Mouse (Mus musculus): ENCODE results near the gene Map3k1. TPM values are rescaled to one million over a fixed set of nuclear protein-coding genes. Genes with fewer than 3 reads are reported as not detected.

The Map3k1 gene
- polyA plus RNA-seq, 1 experiment from 2014 or later, result 17.9 TPM

GRCm38 (mm10) chr13:111802900-111803299 is 5.9 kb downstream of the Map3k1 start:
- WGBS, result 86% methylated on average over 11 of the region's 11 CpGs
- H3K4me3 ChIP-seq (ENCODE audit: low read depth, low read length), result no peak overlapping the region
- H3K9me3 ChIP-seq (replicated peaks; ENCODE audit: control insufficient read depth, low read length), result no peaks in the 10 kb centered on the region
- no peaks in the 10 kb centered on the region for H3K36me3 ChIP-seq (replicated peaks; ENCODE audit: control insufficient read depth, insufficient read depth, low read depth, low read length)
- H3K27ac ChIP-seq (replicated peaks; ENCODE audit: low read depth, low read length), result no peak overlapping the region
- H3K27me3 ChIP-seq (ENCODE audit: control insufficient read depth, insufficient read depth, low read length), result no peaks in the 10 kb centered on the region
- DNase-seq (ENCODE audit: low spot score) (no peak), ATAC-seq (replicated peaks; ENCODE audit: insufficient number of reproducible peaks, low FRiP score, low TSS enrichment, low read depth) (no peak)
- no peak overlapping the region for H3K4me2 ChIP-seq (ENCODE audit: low read depth, low read length)
- H3K4me1 ChIP-seq (ENCODE audit: control insufficient read depth, insufficient read depth, low read length), result peaks cover 11% of the 10 kb centered on the region
- no peak overlapping the region for H3K9ac ChIP-seq (replicated peaks; ENCODE audit: low read length)

GRCm38 (mm10) chr13:111802271-111802665 is 6.5 kb downstream of the Map3k1 start:
- 51% methylated on average over 2 of the region's 2 CpGs for WGBS
- H3K4me3 ChIP-seq (ENCODE audit: low read depth, low read length), result no peak overlapping the region
- H3K4me2 ChIP-seq (ENCODE audit: low read depth, low read length), result no peak overlapping the region

GRCm38 (mm10) chr13:111801662-111802270 is 7.0 kb downstream of the Map3k1 start:
- Histone ChIP-seq H3K4me2 (ENCODE audit: low read depth, low read length) (no peak overlapping the region), H3K4me1 (ENCODE audit: control insufficient read depth, insufficient read depth, low read length) (peaks cover 17% of the 10 kb centered on the region), H3K27me3 (ENCODE audit: control insufficient read depth, insufficient read depth, low read length) (no peaks in the 10 kb centered on the region), H3K9me3 (replicated peaks; ENCODE audit: control insufficient read depth, low read length) (no peaks in the 10 kb centered on the region), H3K9ac (replicated peaks; ENCODE audit: low read length) (no peak overlapping the region), H3K36me3 (replicated peaks; ENCODE audit: control insufficient read depth, insufficient read depth, low read depth, low read length) (no peaks in the 10 kb centered on the region), H3K4me3 (ENCODE audit: low read depth, low read length) (no peak overlapping the region), H3K27ac (replicated peaks; ENCODE audit: low read depth, low read length) (no peak overlapping the region)
- DNase-seq (ENCODE audit: low spot score), result no peak
- ATAC-seq (replicated peaks; ENCODE audit: insufficient number of reproducible peaks, low FRiP score, low TSS enrichment, low read depth), result no peak
- WGBS, result 65% methylated on average over 10 of the region's 10 CpGs

More at GRCm38 (mm10) chr13:111802271-111802665, 6.5 kb downstream of the Map3k1 start:
- H3K9ac ChIP-seq (replicated peaks; ENCODE audit: low read length), result no peak overlapping the region
- DNase-seq (ENCODE audit: low spot score) (no peak), ATAC-seq (replicated peaks; ENCODE audit: insufficient number of reproducible peaks, low FRiP score, low TSS enrichment, low read depth) (no peak)
- no peaks in the 10 kb centered on the region for H3K36me3 ChIP-seq (replicated peaks; ENCODE audit: control insufficient read depth, insufficient read depth, low read depth, low read length)
- H3K4me1 ChIP-seq (ENCODE audit: control insufficient read depth, insufficient read depth, low read length), result peaks cover 14% of the 10 kb centered on the region
- H3K27me3 ChIP-seq (ENCODE audit: control insufficient read depth, insufficient read depth, low read length), result no peaks in the 10 kb centered on the region
- H3K9me3 ChIP-seq (replicated peaks; ENCODE audit: control insufficient read depth, low read length), result no peaks in the 10 kb centered on the region
- H3K27ac ChIP-seq (replicated peaks; ENCODE audit: low read depth, low read length), result no peak overlapping the region

GRCm38 (mm10) chr13:111800866-111801265 is 7.9 kb downstream of the Map3k1 start:
- Histone ChIP-seq H3K9me3 (replicated peaks; ENCODE audit: control insufficient read depth, low read length) (no peaks in the 10 kb centered on the region), H3K9ac (replicated peaks; ENCODE audit: low read length) (no peak overlapping the region), H3K27ac (replicated peaks; ENCODE audit: low read depth, low read length) (no peak overlapping the region), H3K4me3 (ENCODE audit: low read depth, low read length) (no peak overlapping the region), H3K4me1 (ENCODE audit: control insufficient read depth, insufficient read depth, low read length) (peaks cover 17% of the 10 kb centered on the region), H3K4me2 (ENCODE audit: low read depth, low read length) (no peak overlapping the region), H3K27me3 (ENCODE audit: control insufficient read depth, insufficient read depth, low read length) (no peaks in the 10 kb centered on the region), H3K36me3 (replicated peaks; ENCODE audit: control insufficient read depth, insufficient read depth, low read depth, low read length) (no peaks in the 10 kb centered on the region)
- DNase-seq (ENCODE audit: low spot score) (peak; percentile 62), ATAC-seq (replicated peaks; ENCODE audit: insufficient number of reproducible peaks, low FRiP score, low TSS enrichment, low read depth) (no peak)
- WGBS, result 43% methylated on average over 4 of the region's 4 CpGs

GRCm38 (mm10) chr13:111798044-111798443 is 10.7 kb downstream of the Map3k1 start:
- Histone ChIP-seq H3K36me3 (replicated peaks; ENCODE audit: control insufficient read depth, insufficient read depth, low read depth, low read length) (no peaks in the 10 kb centered on the region), H3K4me3 (ENCODE audit: low read depth, low read length) (no peak overlapping the region), H3K9me3 (replicated peaks; ENCODE audit: control insufficient read depth, low read length) (no peaks in the 10 kb centered on the region), H3K9ac (replicated peaks; ENCODE audit: low read length) (0 out of 2 replicates have a peak overlapping the region, but pooled peaks have one; percentile 25), H3K4me1 (ENCODE audit: control insufficient read depth, insufficient read depth, low read length) (peaks cover 22% of the 10 kb centered on the region), H3K27me3 (ENCODE audit: control insufficient read depth, insufficient read depth, low read length) (no peaks in the 10 kb centered on the region), H3K27ac (replicated peaks; ENCODE audit: low read depth, low read length) (no peak overlapping the region), H3K4me2 (ENCODE audit: low read depth, low read length) (no peak overlapping the region)
- no peak for ATAC-seq (replicated peaks; ENCODE audit: insufficient number of reproducible peaks, low FRiP score, low TSS enrichment, low read depth)
- WGBS, result 69% methylated on average over 12 of the region's 12 CpGs
- DNase-seq (ENCODE audit: low spot score), result no peak

GRCm38 (mm10) chr13:111797021-111797420 is 11.8 kb downstream of the Map3k1 start:
- ATAC-seq (replicated peaks; ENCODE audit: insufficient number of reproducible peaks, low FRiP score, low TSS enrichment, low read depth), result peak; percentile 78
- Histone ChIP-seq H3K36me3 (replicated peaks; ENCODE audit: control insufficient read depth, insufficient read depth, low read depth, low read length) (no peaks in the 10 kb centered on the region), H3K9me3 (replicated peaks; ENCODE audit: control insufficient read depth, low read length) (no peaks in the 10 kb centered on the region), H3K4me3 (ENCODE audit: low read depth, low read length) (no peak overlapping the region), H3K27ac (replicated peaks; ENCODE audit: low read depth, low read length) (no peak overlapping the region), H3K4me1 (ENCODE audit: control insufficient read depth, insufficient read depth, low read length) (peaks cover 22% of the 10 kb centered on the region), H3K4me2 (ENCODE audit: low read depth, low read length) (peak overlapping the region; percentile 10; the same call in 1 of the 2 replicates), H3K27me3 (ENCODE audit: control insufficient read depth, insufficient read depth, low read length) (no peaks in the 10 kb centered on the region), H3K9ac (replicated peaks; ENCODE audit: low read length) (no peak overlapping the region)
- 8% methylated on average over 8 of the region's 8 CpGs for WGBS
- peak; percentile 77 for DNase-seq (ENCODE audit: low spot score)

- Histone ChIP-seq H3K27ac (replicated peaks; ENCODE audit: low read depth, low read length) (no peak overlapping the region), H3K27me3 (ENCODE audit: control insufficient read depth, insufficient read depth, low read length) (no peaks in the 10 kb centered on the region), H3K9ac (replicated peaks; ENCODE audit: low read length) (no peak overlapping the region), H3K9me3 (replicated peaks; ENCODE audit: control insufficient read depth, low read length) (no peaks in the 10 kb centered on the region), H3K36me3 (replicated peaks; ENCODE audit: control insufficient read depth, insufficient read depth, low read depth, low read length) (no peaks in the 10 kb centered on the region), H3K4me3 (ENCODE audit: low read depth, low read length) (no peak overlapping the region), H3K4me1 (ENCODE audit: control insufficient read depth, insufficient read depth, low read length) (peaks cover 18% of the 10 kb centered on the region), H3K4me2 (ENCODE audit: low read depth, low read length) (no peak overlapping the region)
- ATAC-seq (replicated peaks; ENCODE audit: insufficient number of reproducible peaks, low FRiP score, low TSS enrichment, low read depth) (no peak), DNase-seq (ENCODE audit: low spot score) (no peak)
- WGBS, result 62% methylated on average over 11 of the region's 11 CpGs
Observed at GRCm38 (mm10) chr13:111796191-111796920, 12.4 kb downstream of the Map3k1 start.

GRCm38 (mm10) chr13:111792975-111793287 is 15.9 kb downstream of the Map3k1 start:
- Histone ChIP-seq H3K4me2 (ENCODE audit: low read depth, low read length) (no peak overlapping the region), H3K9ac (replicated peaks; ENCODE audit: low read length) (no peak overlapping the region), H3K9me3 (replicated peaks; ENCODE audit: control insufficient read depth, low read length) (no peaks in the 10 kb centered on the region), H3K27me3 (ENCODE audit: control insufficient read depth, insufficient read depth, low read length) (no peaks in the 10 kb centered on the region), H3K4me1 (ENCODE audit: control insufficient read depth, insufficient read depth, low read length) (peaks cover 20% of the 10 kb centered on the region), H3K36me3 (replicated peaks; ENCODE audit: control insufficient read depth, insufficient read depth, low read depth, low read length) (no peaks in the 10 kb centered on the region), H3K4me3 (ENCODE audit: low read depth, low read length) (no peak overlapping the region), H3K27ac (replicated peaks; ENCODE audit: low read depth, low read length) (no peak overlapping the region)
- ATAC-seq (replicated peaks; ENCODE audit: insufficient number of reproducible peaks, low FRiP score, low TSS enrichment, low read depth) (no peak), DNase-seq (ENCODE audit: low spot score) (no peak)
- WGBS, result 76% methylated on average over 14 of the region's 14 CpGs

Data from embryonic facial prominence, embryonic 11.5 days (tissue).